Mouse (Mus musculus): ENCODE results near the gene Lemd1.

DNA sequence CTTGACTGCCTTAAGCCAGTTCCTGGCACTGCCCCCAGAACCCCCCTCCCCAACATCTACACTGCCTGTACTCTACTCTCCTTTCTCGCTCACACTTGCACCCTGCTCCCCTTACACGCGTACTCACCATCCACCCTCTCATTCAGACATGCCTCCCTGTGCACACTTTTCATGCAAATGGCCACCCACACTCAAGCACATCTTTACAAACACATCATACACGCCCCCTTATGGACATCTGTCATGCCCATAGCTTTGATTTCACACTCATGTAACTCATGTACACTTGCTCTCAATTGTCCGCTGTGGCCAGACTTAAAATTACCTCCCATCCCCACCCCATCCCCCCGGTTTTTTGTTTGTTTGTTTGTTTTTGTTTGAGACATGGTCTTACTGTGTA, 116.7 kb downstream of the Lemd1 start:
- no peak for TF ChIP-seq CTCF (conservative IDR thresholded peaks at IDR 0.05; ENCODE audit: insufficient read depth, insufficient read length, low read depth, low read length)
- no peak for TF ChIP-seq POLR2A (IDR thresholded peaks at IDR 0.05; ENCODE audit: low read depth, low read length)
